Mouse (Mus musculus) liver, embryonic 14 days (tissue): ENCODE data around the gene Cbx1. TPM values are rescaled to one million over a fixed set of nuclear protein-coding genes. Genes with fewer than 3 reads are reported as not detected.

Experiments used
- polyA plus RNA-seq: library from polyadenylated mRNA; depleted of rRNA; stranded (reverse); fragments of >200 nt; gene quantifications from 2 replicates; pipeline ENCODE4 v1.2.3, GENCODE M21; 2012; rRNA removed

Gene Cbx1
- polyA plus RNA-seq, result 26.4 and 28.4 TPM in 2 replicates

DNA sequence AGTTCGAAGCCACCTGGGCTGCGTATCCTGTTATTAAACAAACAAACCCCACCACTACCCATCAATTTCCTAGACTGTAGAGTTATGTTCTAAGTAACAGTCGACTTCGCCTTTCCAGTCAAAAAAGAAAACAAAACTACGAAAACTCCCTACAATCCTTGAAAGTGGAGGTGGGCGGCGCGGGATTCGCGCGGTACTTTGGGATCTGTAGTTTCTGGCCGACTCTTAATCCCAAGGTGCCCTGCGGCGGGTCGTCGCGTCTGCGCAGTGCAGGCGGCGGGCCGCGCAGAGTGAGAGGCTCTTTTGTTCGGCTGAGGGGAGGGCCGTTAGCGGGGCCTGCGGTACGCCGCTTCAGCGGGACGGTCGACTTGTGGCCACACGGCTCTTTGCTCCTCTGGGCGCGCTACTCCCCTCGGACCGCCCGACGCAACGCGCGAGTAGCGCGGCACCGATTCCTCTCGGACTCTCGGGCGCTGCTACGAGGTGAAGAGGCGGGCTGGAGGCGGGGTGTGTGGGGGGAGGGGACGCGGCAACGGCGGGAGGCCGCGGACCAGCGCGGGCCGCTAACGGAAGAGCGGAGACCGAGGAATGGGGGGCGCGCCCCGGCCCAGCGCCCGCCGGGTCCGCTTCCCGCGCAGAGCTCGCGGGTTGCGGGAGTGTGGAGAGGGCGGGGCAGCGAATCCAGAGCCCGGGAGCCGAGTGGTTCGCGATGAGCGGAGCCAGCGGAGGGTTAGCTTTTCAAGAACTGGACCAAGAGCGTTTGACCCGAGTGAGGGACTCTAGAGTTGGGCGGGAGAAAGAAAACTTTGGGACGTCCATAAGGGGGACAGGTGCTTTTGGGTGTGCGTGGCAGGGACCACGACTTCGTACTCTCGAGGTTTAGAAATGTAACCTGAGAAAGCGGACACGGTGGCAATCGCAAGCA, at the start of gene Cbx1:
Gene Cbx1 (plus strand): TSS at position 257 of the 925 bp plus-strand sequence.

DNA sequence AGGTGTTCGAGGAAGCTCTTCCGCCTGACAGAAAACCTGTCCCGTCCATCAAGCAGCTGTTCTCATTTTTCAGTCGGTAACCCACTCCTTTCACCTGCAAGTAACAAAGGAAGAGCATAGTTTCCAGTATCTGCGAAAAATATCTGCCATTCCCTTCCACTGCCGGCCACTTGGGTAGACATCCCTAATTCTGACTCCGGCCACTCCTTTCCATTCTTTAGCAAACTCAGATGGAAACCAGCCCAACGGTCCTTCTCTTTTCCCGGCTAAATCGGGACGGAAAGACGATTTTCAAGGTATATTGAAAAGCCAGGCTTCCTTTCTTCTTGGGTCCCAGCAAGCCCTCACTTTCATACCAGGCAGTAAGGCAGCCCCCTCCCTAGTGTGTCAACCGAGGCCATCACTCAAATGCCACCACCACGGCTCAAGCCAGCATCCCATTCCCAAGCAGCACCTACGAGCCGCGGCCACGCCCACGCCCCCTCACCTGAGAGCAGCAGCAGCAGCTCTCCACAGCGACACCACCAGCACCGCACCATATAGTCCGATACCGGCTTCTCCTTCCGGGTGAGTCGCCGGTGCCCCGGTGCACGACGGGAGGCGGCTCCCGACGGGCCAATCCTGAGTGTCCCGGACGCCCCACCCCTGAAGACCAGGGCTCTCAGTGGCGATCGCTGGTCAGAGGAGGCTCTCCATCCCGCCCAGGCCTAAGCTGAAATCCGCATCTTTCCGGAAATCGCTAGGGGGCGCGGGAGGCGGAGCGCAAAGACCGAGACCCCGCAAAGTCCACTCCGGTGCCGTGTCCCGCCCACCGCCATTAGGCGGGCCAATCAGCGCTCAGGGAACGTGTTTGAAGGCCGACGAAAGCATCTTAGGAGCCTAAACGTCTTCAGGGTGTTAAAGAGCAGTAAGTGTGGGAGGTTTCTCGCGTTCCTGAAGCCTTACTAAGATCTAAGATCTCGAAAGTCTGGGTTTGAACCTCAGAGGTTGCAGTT, 11.7 kb upstream of the Cbx1 start, which contains the start of gene Snx11:
Gene Snx11 (minus strand): TSS at position 592 of the 995 bp plus-strand sequence.

DNA sequence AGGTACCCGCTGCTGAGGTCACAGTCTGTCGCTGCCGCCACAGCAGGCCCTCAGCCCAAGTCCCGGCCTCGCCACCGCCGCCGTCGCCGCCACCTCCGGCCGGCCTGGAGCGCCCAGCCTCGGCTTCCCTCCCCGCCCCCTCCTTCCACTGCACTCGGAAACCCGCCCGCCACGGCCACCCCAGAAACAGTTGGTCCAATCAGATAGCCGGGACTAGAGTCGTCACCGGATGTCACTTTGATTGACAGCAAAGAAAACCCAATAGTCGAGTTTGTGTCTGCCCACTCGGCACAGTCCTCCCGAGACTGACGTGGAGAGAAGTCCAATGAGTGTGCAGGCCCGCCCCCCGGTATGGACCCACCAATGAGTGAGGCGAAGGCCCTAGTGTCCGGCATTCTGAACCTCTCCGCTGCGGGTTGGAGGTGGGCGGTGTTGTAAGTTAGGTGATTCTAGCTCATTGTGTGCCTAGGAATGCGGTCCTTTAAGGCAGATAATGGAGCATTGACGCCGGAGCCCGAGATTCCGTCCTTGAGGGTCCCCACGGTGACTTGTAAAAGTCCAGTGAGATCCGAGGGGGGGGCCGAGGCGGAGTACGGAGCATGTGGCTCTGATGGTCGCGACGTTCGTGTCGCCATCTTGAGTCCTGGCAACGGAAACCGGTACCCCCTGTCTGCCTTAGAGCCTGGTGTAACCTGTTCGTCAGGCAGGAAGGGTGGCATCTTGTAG, 41.0 kb downstream of the Cbx1 start, which contains the start of gene Nfe2l1:
Gene Nfe2l1 (minus strand): TSS at position 156 of the 726 bp plus-strand sequence.

DNA sequence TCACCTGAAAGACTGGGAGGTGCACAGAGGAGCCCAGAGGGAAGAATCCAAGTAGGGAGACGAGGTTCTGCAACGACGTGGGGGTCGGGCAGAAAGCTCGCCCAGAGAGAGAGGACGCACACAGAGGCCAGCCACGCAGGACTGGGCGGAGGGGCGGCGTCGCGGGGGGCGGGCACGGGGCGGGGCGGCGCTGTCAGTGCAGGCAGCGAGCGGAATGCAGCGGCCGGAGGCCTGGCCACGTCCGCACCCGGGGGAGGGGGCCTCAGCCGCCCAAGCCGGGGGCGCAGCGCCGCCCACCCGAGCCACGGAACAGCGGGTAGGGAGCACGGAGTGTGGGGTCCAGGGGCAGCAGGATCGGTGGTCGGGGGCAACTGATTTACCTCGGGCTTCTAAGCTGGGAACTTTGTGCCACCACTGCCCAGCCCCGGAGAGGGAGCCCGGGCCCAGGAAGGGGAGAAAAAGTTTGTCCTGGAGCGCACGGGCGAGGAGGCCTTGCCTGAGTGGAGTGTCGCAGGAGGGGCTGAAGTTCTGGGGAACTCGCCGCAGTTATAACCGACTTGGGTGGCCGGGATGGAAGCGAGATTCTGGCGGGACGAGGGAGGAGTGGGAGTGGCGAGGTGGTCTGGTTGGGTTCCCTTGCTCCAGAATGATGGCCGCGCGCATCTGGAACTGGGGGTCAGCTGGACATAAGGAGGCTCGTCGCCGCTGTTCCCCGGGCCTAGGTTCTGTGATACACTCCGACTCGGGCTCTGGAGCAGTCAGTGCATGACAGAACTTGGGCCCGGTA, 60.9 kb downstream of the Cbx1 start, which contains the start of gene Copz2:
Gene Copz2 (plus strand): TSS at position 190 of the 787 bp plus-strand sequence.

Other genes starting within 250 kb of the Cbx1 start
- gene Snx11, start 11.6 kb upstream of the Cbx1 start, polyA plus RNA-seq, result 7.9 and 10.8 TPM in 2 replicates
- gene Nfe2l1, start 40.8 kb downstream of the Cbx1 start, polyA plus RNA-seq, result 14.4 and 16.3 TPM in 2 replicates
- 9.9 and 10.1 TPM in 2 replicates for gene Copz2, start 60.7 kb downstream of the Cbx1 start, polyA plus RNA-seq
- 19.3 and 21.0 TPM in 2 replicates for gene Cdk5rap3, start 127.4 kb downstream of the Cbx1 start, polyA plus RNA-seq
- gene Prr15l, start 139.0 kb downstream of the Cbx1 start, polyA plus RNA-seq, result 1.9 and 2.2 TPM in 2 replicates
- gene Pnpo, start 154.9 kb downstream of the Cbx1 start, polyA plus RNA-seq, result 314 and 383 TPM in 2 replicates
- gene Sp2, start 193.8 kb downstream of the Cbx1 start, polyA plus RNA-seq, result 6.3 and 8.3 TPM in 2 replicates
- gene Sp6, start 224.3 kb downstream of the Cbx1 start, polyA plus RNA-seq, result 0.03 and 0.08 TPM in 2 replicates
- 5.3 and 5.8 TPM in 2 replicates for gene Scrn2, start 240.8 kb downstream of the Cbx1 start, polyA plus RNA-seq